Mouse (Mus musculus) thymus, adult 2 months (tissue): ENCODE measurements around the gene Abca2.

Experiments used
- CTCF ChIP-seq: fragments of 200-500 bp; IDR thresholded peaks from 2 replicates; pipeline ENCODE4 v1.5.1; 2012; ENCODE audit warnings: mild to moderate bottlenecking, control low read depth, low read length, moderate library complexity, borderline replicate concordance; ENCODE audit not compliant: control insufficient read depth, poor library complexity, insufficient read depth; ENCODE audit errors: extremely low read depth
- POLR2A ChIP-seq: fragments of 200-500 bp; IDR thresholded peaks from 2 replicates; pipeline ENCODE4 v1.6.1; 2012; ENCODE audit warnings: mild to moderate bottlenecking, low read length, control low read depth, moderate library complexity; ENCODE audit not compliant: control insufficient read depth, poor library complexity, insufficient read depth; ENCODE audit errors: extremely low read depth

DNA sequence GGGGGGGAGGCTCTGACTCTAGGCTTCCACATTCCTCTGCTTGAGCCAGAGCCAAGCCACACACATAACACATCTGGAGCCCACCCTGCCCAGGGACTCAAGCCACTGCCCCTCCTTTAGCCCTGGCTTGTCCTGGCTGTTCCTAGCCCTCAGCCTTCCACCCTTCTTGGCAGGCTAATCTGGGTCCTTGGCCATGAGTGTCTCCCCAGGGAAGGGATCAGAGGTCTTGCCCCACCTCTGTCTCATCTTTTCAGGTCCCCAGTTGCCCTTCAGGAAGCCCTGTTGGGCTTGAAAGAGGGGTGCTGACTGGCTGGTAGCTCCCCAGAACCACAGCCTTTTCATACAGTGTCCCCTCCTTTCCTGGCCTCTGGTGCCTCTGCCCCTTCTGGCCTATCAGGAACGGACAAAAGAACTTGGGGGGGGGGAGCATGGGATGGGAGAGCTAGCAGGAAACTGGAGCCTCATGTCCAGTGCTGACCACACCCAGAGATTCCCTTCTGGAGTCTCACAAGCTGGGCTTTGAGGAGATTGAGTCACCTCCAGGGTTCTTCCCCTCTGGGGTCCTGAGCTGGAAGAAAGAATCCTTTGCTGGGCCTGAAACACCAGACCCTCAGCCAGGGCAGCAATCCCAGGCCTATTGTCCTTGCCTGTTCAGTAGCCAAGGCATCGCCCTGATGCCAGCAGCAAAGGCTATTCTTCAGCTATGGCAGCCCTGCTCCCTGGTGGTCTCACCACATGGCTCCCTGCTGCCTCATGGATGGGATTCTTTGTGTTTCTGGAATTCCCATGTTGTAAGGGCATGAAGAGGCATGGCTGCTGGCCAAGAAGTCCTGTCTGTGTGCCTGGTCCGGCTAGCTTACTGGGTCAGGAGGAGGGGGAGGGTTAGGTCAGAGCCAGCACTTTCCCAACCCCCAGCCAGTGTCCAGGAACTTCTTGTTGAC lies 34.0 kb upstream of the Abca2 start:
- TF ChIP-seq POLR2A: no peak
- TF ChIP-seq CTCF: no peak
